Mouse (Mus musculus) spleen, adult 18-20 months (tissue): ENCODE results near the gene Rubcn.

ENCODE experiments used
- DNase-seq, 2 experiments: peaks; one replicate each; pipeline ENCODE4 v3.0.0; 2022; ENCODE audit warnings: mixed read lengths in 2 of 2

Gene Rubcn

GRCm38 (mm10) chr16:32867919-32868552 lies 9.5 kb downstream of the Rubcn start:
- peak; percentile 79 to 80 for DNase-seq

DNA sequence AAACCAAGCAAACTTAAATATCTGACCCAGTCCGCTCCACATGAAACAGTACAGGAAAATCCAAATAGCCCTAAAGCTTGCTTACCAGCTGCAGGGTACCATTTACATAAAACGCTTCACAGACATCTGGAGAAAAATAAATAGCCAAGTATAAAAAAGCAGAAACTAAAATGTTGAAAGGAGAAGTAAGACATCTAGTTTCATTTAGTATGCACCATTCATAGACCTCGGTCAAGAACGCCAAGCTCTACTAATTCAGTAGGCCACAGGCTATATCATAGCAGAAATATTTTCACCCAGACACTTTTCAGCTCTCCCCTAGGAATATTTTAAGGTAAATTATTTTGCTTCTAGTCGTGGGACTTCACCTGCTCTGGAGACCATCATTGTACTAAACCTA lies 10.9 kb downstream of the Rubcn start:
- no peak for DNase-seq

GRCm38 (mm10) chr16:32865401-32865800 lies 12.2 kb downstream of the Rubcn start:
- DNase-seq: no peak

GRCm38 (mm10) chr16:32861813-32862385 lies 15.7 kb downstream of the Rubcn start:
- no peak for DNase-seq

DNA sequence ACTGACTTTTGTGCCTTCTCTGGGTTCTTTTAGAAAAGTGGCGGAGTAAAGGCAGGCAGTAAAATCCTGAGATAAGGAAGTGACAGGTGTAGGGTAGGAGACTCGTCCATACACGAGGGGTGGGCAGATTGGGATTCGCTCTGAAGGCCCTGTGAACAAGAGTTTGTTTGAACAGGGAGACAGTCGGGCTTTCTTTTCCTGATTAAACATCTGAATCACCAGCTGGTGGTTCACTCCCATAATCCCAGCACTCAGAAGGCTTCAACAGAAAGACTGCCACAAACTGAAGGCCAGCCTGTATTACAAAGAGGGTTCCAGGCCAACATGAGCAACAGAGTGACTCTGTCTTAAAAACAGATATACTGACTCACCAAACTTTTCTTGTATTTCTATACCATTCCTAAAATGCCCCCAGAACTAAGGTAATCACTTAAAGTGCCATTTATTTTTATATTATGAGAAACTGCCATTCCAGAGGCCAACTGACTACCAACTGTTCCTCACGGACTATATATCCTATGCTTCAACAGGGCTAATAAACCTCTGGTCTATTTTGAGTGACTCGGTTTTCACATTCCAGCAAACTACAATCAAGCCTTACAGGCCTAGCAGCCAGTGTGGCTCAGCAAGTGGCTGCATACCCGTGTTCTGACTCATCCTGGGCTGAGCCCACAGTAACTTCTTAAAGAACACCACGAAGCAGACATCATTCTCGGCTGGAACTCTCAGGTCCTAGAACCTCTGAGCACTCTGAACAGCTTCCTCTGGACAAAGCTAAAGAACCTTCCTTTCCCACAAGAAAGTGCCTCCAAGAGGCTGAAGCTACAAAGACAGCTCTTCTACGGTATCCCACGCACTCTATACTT lies 18.6 kb downstream of the Rubcn start:
- DNase-seq: no peak

GRCm38 (mm10) chr16:32858356-32858755 lies 19.2 kb downstream of the Rubcn start:
- no peak for DNase-seq

GRCm38 (mm10) chr16:32856751-32857150 lies 20.8 kb downstream of the Rubcn start:
- DNase-seq: no peak

GRCm38 (mm10) chr16:32854050-32854571 lies 23.5 kb downstream of the Rubcn start:
- no peak for DNase-seq

DNA sequence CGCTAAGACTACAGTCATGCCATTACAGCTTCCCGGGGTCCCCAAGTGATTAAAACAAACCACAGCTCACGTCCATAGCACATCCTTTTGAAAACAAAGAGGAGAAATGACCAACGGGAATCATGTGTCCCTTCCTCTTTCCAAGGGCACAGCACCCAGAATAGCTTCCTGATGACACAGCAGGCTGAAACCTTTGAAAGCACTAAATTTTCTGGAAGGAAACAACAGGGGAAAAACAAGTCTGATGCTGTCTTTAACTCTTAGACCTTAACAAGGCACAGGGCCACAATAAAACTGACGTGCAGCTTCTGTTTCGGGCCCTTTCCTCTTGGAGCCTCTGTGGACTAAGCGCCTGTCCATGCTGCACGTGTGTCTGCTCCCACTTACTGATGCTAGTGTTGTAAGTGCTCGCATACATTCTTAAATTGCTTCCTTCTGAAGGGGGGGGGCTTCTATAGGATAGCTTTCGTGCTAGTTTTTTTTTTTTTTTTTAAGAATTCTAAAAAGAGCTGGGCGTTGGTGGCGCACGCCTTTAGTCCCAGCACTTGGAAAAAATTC lies 24.0 kb downstream of the Rubcn start:
- DNase-seq: no peak

DNA sequence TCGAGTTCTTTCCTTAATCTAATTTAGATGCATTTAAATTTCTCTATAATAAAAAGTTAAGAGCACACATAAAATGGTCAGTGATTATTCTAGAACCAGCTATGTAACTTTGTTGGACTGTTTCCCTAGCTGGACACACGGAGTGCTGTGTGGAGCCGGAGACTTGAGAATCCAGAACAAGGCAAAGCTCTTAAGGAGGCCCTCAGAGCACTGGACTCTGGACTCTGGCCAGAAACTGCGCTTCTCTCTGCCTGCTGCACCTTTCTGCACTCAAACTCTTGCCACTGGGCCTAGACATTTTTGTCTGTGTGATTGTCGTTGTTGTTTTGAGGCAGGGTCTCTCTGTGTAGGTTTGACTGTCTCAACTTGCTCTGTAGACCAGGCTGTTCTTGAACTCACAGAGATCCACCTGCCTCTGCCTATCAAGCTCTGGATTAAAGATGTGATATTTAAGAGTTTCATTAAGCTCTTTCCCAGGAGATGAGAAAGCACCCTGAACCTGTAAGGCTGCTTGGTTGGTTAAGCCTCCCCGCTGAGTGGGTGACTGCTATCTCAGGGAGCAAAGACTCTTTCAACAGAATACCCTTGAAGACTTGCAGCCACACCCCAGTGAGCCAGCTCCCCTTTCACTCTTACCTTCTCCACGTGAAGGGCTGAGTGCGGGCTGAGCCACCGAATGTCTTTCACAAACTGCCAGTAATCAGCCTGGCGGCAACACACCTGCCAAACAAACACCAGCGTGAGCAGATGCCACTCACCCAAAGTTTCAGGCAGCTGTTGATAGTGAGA lies 28.3 kb downstream of the Rubcn start:
- DNase-seq: no peak

DNA sequence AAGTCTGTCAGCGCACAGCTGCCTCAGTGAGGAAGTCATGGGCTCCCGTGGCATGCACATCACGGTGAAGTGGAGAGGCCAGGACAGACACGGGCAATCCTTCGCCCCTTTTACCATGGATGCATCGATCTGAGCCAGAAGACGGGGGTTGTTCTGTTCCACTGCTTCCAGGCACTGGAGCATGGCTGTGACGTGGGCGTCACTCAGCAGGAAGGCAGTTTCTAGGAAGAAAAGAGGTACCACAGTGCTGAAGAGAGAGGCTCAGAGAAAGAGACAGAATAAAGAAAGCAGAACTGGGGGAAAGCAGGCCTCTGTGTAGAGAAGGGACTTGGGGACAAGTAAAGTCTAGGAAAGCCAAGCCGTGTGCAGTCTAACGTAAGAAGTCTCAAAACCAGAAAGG lies 30.5 kb downstream of the Rubcn start:
- DNase-seq: no peak

GRCm38 (mm10) chr16:32831501-32831900 lies 46.1 kb downstream of the Rubcn start:
- DNase-seq: no peak

DNA sequence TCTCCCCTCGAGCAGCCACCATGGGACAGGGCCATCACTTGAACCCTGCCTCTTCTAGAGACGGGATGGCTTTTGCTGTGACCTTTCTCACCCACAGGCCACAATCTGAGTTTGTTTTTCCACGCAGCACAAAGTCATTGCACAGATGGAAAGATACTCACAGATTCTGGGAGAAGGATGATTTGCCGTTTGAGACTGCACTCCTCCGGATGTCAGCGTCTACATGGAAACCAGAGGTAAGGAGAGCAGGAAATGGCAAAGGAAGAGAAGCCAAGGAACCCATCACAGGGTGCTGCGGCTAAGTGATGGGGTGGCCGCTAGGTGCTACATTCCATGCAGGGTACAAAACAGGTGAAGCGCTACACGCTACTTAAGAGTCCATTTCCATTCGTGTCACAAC lies 48.5 kb downstream of the Rubcn start:
- no peak for DNase-seq

- DNase-seq: no peak
These were observed 51.0 kb downstream of the Rubcn start for GRCm38 (mm10) chr16:32826521-32826920.

GRCm38 (mm10) chr16:32825380-32825779 lies 52.2 kb downstream of the Rubcn start:
- DNase-seq: no peak

GRCm38 (mm10) chr16:32824061-32824460 lies 53.5 kb downstream of the Rubcn start:
- no peak for DNase-seq

DNA sequence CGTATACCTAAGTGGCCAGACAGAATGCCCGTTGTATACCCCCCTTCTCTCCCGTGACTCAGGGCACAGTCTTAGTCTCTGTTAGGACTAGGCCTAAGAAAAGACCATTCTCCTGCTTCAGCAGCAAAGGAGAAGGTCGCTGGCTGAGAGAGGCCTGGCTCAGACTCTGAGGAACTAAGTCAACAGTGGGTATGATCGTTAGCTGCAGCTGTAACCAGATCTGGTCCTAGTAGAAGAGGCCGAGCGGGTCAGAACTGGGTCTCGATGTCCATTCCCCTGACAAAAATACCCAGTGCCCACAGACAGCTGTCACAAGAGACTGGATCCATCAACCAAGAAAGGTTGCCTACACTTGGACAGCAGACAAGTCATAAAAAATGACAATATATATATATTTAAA lies 54.1 kb downstream of the Rubcn start:
- no peak for DNase-seq

GRCm38 (mm10) chr16:32822881-32823280 lies 54.7 kb downstream of the Rubcn start:
- no peak for DNase-seq

DNA sequence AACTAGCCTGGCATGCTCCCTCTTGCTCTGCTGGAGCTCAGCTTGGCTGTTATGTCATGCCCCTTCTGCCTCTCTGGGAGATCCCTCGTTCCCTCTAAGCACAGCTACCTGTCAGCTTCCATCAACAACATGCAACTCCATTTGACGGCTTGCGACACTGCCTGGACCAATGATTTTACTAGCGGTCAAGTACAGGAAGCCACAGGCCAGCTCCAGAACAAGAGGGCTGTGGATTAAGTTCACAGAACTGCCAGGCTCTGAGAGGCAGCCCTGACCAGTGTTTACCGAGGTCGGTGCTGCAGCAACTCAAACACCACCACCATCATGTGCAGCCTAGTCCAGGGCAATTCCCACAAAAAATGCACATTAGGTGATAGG lies 55.1 kb downstream of the Rubcn start:
- DNase-seq: no peak

DNA sequence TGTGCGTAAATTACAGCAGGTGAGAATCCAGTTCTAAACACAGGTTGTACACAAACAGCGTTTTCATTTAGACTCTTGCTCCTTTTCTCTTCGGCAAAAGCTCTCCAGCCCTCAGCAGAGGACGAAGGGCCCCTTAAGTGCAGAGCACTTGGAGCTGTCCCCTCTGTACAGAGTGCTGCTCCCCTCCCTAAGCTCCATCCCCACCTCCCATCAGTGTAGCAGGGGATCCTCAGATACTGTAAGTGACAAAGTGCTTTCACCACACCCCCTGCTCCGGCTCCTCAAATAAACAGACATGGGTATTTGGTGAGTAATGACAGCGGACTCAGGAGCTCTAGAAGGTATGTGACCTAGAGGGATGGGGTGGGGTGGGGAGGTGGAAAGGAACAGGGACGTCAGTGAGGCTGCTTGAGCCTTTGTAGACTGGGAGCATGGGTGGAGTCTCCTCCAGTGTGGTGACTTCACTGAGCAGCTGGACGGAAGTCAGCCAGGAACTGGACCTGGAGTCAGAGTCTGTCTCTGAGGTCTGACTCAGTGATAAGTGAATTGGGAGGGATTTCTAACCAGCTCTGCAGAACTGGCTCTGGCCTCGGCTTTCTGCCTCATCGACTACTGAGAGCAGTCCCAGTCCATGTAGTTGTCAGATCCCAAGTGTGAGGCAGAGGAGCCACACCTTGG lies 55.7 kb downstream of the Rubcn start:
- no peak for DNase-seq

- no peak for DNase-seq
These were observed 59.1 kb downstream of the Rubcn start for GRCm38 (mm10) chr16:32818441-32818840.

- DNase-seq: no peak
These were observed 59.5 kb downstream of the Rubcn start for GRCm38 (mm10) chr16:32818036-32818435.
